Mouse (Mus musculus) left cerebral cortex, postnatal 10 days (tissue): ENCODE measurements around the gene Pla2g1b. TPM values are rescaled to one million over a fixed set of nuclear protein-coding genes. Genes with fewer than 3 reads are reported as not detected.

ENCODE experiments used
- DNase-seq, 2 experiments: peaks; one replicate each; pipeline ENCODE4 v3.0.0; 2021 to 2022; ENCODE audit warnings: low spot score in 2 of 2, mixed read lengths in 1 of 2; ENCODE audit errors: extremely low spot score in 1 of 2
- intact Hi-C: fragments of 180-260 bp; cut with DNase I; formaldehyde crosslinking; loops from one replicate; pipeline ENCODE4 v1.15.1; 2025
- total RNA-seq, 2 experiments: library from RNA; stranded (reverse); gene quantifications; 2 replicates each; pipeline ENCODE4 v1.2.3; 2021

The Pla2g1b gene
- total RNA-seq, 2 experiments from 2014 or later = not detected

GRCm38 (mm10) chr5:115480101-115480500, 14.0 kb downstream of the Pla2g1b start:
- DNase-seq = peak in 1 of 2 experiments; percentile 60
- intact Hi-C loops = no loop called here

GRCm38 (mm10) chr5:115482390-115483265, 16.6 kb downstream of the Pla2g1b start:
- DNase-seq = no peak
- intact Hi-C loops = no loop called here

GRCm38 (mm10) chr5:115483385-115483784, 17.3 kb downstream of the Pla2g1b start:
- DNase-seq = no peak
- intact Hi-C loops = no loop called here

GRCm38 (mm10) chr5:115483947-115484920, 18.2 kb downstream of the Pla2g1b start, which contains the start of gene Sirt4:
Sirt4 (minus strand) TSS chr5:115484725.
- peak; percentile 84 to 92 for DNase-seq
- intact Hi-C loops = no loop called here

- intact Hi-C loops = no loop called here
Observed at GRCm38 (mm10) chr5:115484996-115485395, 18.9 kb downstream of the Pla2g1b start.

GRCm38 (mm10) chr5:115485489-115486205, 19.6 kb downstream of the Pla2g1b start:
- no peak for DNase-seq
- intact Hi-C loops = no loop called here

More at GRCm38 (mm10) chr5:115484996-115485395, 18.9 kb downstream of the Pla2g1b start:
- DNase-seq = no peak

GRCm38 (mm10) chr5:115486726-115487125, 20.7 kb downstream of the Pla2g1b start:
- intact Hi-C loops = no loop called here
- no peak for DNase-seq

- no peak for DNase-seq
- intact Hi-C loops = no loop called here
Observed at GRCm38 (mm10) chr5:115487353-115487752, 21.3 kb downstream of the Pla2g1b start.

- intact Hi-C loops = no loop called here
- DNase-seq = no peak
Observed at GRCm38 (mm10) chr5:115487942-115488580, 22.0 kb downstream of the Pla2g1b start.

GRCm38 (mm10) chr5:115488841-115489698, 23.0 kb downstream of the Pla2g1b start:
- peak; percentile 81 to 87 for DNase-seq
- intact Hi-C loops = no loop called here

- intact Hi-C loops = no loop called here
- peak; percentile 85 to 91 for DNase-seq
Observed at GRCm38 (mm10) chr5:115489699-115490637, 23.9 kb downstream of the Pla2g1b start.

- DNase-seq = no peak
- intact Hi-C loops = no loop called here
Observed at GRCm38 (mm10) chr5:115490638-115491000, 24.6 kb downstream of the Pla2g1b start.

GRCm38 (mm10) chr5:115491076-115491475, 25.0 kb downstream of the Pla2g1b start:
- intact Hi-C loops = no loop called here
- no peak for DNase-seq

- intact Hi-C loops = no loop called here
- peak in 1 of 2 experiments; percentile 75 for DNase-seq
Observed at GRCm38 (mm10) chr5:115491771-115492322, 25.8 kb downstream of the Pla2g1b start.

GRCm38 (mm10) chr5:115492711-115493335, 26.8 kb downstream of the Pla2g1b start:
- no peak for DNase-seq
- intact Hi-C loops = no loop called here

- no peak for DNase-seq
- intact Hi-C loops = no loop called here
Observed at GRCm38 (mm10) chr5:115493441-115493840, 27.4 kb downstream of the Pla2g1b start.
